Mouse (Mus musculus) kidney, adult 2 months (tissue): ENCODE data around the gene Nfic.

ENCODE experiments used
- CTCF ChIP-seq: fragments of 200-500 bp; conservative IDR thresholded peaks from 2 replicates; pipeline ENCODE4 v1.5.1; 2011; ENCODE audit warnings: low read depth, mild to moderate bottlenecking, control low read depth, low read length, moderate library complexity, mixed read lengths; ENCODE audit not compliant: insufficient read depth, insufficient read length
- POLR2A ChIP-seq: fragments of 200-500 bp; IDR thresholded peaks from one replicate; pipeline ENCODE4 v1.6.1; 2011; ENCODE audit warnings: low read depth, low read length, control low read depth

DNA sequence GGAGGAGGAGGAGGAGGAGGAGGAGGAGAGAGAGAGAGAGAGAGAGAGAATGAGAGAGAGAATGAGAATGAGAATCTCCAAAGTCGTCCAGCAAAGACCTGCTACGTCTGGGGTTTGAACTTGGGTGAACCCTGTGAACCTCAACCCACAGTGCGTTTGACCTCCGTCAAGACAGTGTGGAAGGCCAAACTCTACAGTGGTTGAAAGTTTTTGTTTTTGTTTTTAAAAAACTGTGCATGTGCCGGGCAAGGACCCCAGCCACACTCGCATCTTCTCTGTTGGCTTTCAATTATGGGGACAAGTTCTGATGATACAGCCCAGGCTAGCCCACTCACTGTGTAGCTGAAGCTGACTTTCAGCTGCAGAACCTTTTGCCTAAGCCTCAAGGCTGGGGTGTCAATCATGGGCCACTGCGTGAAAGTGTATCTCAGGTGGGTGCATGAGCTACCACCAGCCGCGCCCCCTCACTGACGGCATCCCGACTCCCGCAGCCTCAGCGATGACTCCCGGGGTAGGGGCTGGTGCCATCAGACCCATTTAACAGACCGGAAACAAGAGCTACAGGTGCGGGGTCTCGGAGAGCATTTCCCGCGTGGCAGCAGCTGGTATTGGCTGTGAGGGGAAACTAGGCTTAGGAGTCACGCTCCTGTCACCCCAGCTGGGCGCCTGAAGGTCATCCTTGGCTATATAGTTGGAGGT, 23.1 kb downstream of the Nfic start:
- TF ChIP-seq POLR2A (no peak), CTCF (no peak)
